Mouse (Mus musculus): ENCODE data around the gene Ankrd52.

- TF ChIP-seq RAD21 (IDR thresholded peaks at IDR 0.05; ENCODE audit: low read depth, low read length): peak; percentile 78
- TF ChIP-seq MAFK (IDR thresholded peaks at IDR 0.05; ENCODE audit: insufficient replicate concordance, low read length): no peak
- TF ChIP-seq EP300 (IDR thresholded peaks at IDR 0.05; ENCODE audit: low read length): no peak
- peak; percentile 11 to 84; a peak in 2 of 4 replicates for TF ChIP-seq CTCF (conservative IDR thresholded peaks at IDR 0.05 in 1 of 2, IDR thresholded peaks at IDR 0.05 in 1 of 2; ENCODE audit: low read depth in 2 of 2, low read length in 2 of 2)
- TF ChIP-seq ELF1 (IDR thresholded peaks at IDR 0.05; ENCODE audit: low read depth, low read length): 0 out of 2 replicates have a peak, but pooled peaks have one; percentile 23
- no peak for TF ChIP-seq POLR2AphosphoS2 (IDR thresholded peaks at IDR 0.05; ENCODE audit: low read depth, low read length)
Measured at GRCm38 (mm10) chr10:128455280-128455679, 78.4 kb downstream of the Ankrd52 start.
